Mouse (Mus musculus) neutrophil, adult 5-6 weeks (primary cell): ENCODE measurements around the gene Asb3. TPM values are rescaled to one million over a fixed set of nuclear protein-coding genes. Genes with fewer than 3 reads are reported as not detected.

ENCODE experiments used
- total RNA-seq: library from RNA; stranded (forward); fragments of 200-1000 nt; gene quantifications from 2 replicates; pipeline ENCODE4 v1.2.3, GENCODE M21; 2017

Asb3 gene
- total RNA-seq, 1 experiment from 2014 or later: 26.9 TPM

Other genes starting within 250 kb of the Asb3 start
- gene Acyp2, start 235.8 kb upstream of the Asb3 start, total RNA-seq: not detected in 2 replicates
- 64.2 and 70.0 TPM in 2 replicates for gene Psme4, start 113.7 kb upstream of the Asb3 start, total RNA-seq
- 0.12 TPM in 1 of 2 replicates, not detected in the other for gene Gpr75, start 58 bp upstream of the Asb3 start, total RNA-seq
- 18.4 and 20.6 TPM in 2 replicates for gene Erlec1, start 68.9 kb downstream of the Asb3 start, total RNA-seq
- 5.5 and 9.1 TPM in 2 replicates for gene Chac2, start 100.9 kb downstream of the Asb3 start, total RNA-seq